Mouse (Mus musculus) bone marrow, adult 2 months (tissue): Measurements from ENCODE around the gene Lsm4.

Source experiments
- CTCF ChIP-seq: fragments of 200-500 bp; IDR thresholded peaks from 2 replicates; pipeline ENCODE4 v1.5.1; 2011; ENCODE audit warnings: low read length, control low read depth; ENCODE audit not compliant: control insufficient read depth, insufficient read depth
- POLR2A ChIP-seq: fragments of 200-500 bp; IDR thresholded peaks from 2 replicates; pipeline ENCODE4 v1.6.1; 2011; ENCODE audit warnings: low read depth, mild to moderate bottlenecking, control low read depth, low read length, borderline replicate concordance; ENCODE audit not compliant: control insufficient read depth

- TF ChIP-seq CTCF = no peak
- no peak for TF ChIP-seq POLR2A
Measured at GRCm38 (mm10) chr8:70657739-70658138, 15.3 kb upstream of the Lsm4 start.
